Mouse (Mus musculus): ENCODE data around the gene Actn4.

GRCm38 (mm10) chr7:28957286-28957685, 4.9 kb downstream of the Actn4 start:
- TF ChIP-seq CTCF (IDR thresholded peaks at IDR 0.05; ENCODE audit: control insufficient read depth, insufficient read depth, insufficient read length) (no peak), USF1 (IDR thresholded peaks at IDR 0.05; ENCODE audit: low read depth) (no peak)
